Comparison of ENCODE assay signal across 12 mouse cellular contexts in genomic region chr10:62401641-62402111, GRCm38 (mm10). TPM values are rescaled to one million over a fixed set of nuclear protein-coding genes. Genes with fewer than 3 reads are reported as not detected.
DNase-seq lines count a peak whose midpoint lies in the region; ATAC-seq and TF ChIP-seq lines count a peak whose summit lies in the region.
"Had no signal": no experiment of that assay in that cellular context is flagged by ENCODE, and none has a peak within 500 bp of the region (broad histone marks: within the 10 kb centered on the region; RNA-seq: fewer than 3 reads in every experiment).

No protein-coding gene starts in this region.

- intact Hi-C loops in gastrocnemius, postnatal 36 days (cut with DNase I) = loop anchor here (10.0 kb wide), 1 partner anchor 537 kb away; no protein-coding TSS in a partner anchor

- no peaks in the 10 kb centered on the region for H3K27me3 ChIP-seq in stomach, postnatal 0 days (ENCODE audit: control insufficient read depth, insufficient read depth, low read length)
- H3K27me3 ChIP-seq in forebrain, embryonic 15.5 days = no peaks in the 10 kb centered on the region

- no peak overlapping the region for H3K4me3 ChIP-seq in stomach, postnatal 0 days (ENCODE audit: low read depth, low read length)
- no peak overlapping the region for H3K4me3 ChIP-seq in forebrain, embryonic 15.5 days
- H3K4me3 ChIP-seq: embryonic facial prominence, embryonic 12.5 days; midbrain, embryonic 10.5 days had no signal

- no peak for TF ChIP-seq CTCF in stomach, postnatal 0 days (IDR thresholded peaks at IDR 0.05; ENCODE audit: low read depth)

- H3K4me1 ChIP-seq in stomach, postnatal 0 days (replicated peaks; ENCODE audit: control insufficient read depth, insufficient read depth) = no peaks in the 10 kb centered on the region
- no peaks in the 10 kb centered on the region for H3K4me1 ChIP-seq in forebrain, embryonic 15.5 days

- H3K9me3 ChIP-seq in stomach, postnatal 0 days (ENCODE audit: control insufficient read depth, low read length) = no peaks in the 10 kb centered on the region
- H3K9me3 ChIP-seq in forebrain, embryonic 15.5 days = no peaks in the 10 kb centered on the region
- H3K9me3 ChIP-seq: embryonic facial prominence, embryonic 12.5 days; midbrain, embryonic 10.5 days had no signal

- no peak overlapping the region for H3K27ac ChIP-seq in stomach, postnatal 0 days (replicated peaks)
- H3K27ac ChIP-seq in forebrain, embryonic 15.5 days (replicated peaks) = no peak overlapping the region
- H3K27ac ChIP-seq: embryonic facial prominence, embryonic 12.5 days; midbrain, embryonic 10.5 days had no signal

- no peak for DNase-seq in frontal cortex, postnatal 36 days (ENCODE audit: low spot score in 2 of 2)
- DNase-seq in urinary bladder, postnatal 14 days (ENCODE audit: low spot score) = peak; percentile 22
- no peak for DNase-seq in urinary bladder, adult 2 months (ENCODE audit: low spot score)
- peak; percentile 26 to 45 for DNase-seq in gastrocnemius, postnatal 36 days
- DNase-seq in stomach, postnatal 0 days (ENCODE audit: low spot score) = no peak
- DNase-seq: adrenal gland, adult 2 months had no signal

- no peak for TF ChIP-seq EP300 in stomach, postnatal 0 days (optimal IDR thresholded peaks at IDR 0.05)

- no peak overlapping the region for H3K9ac ChIP-seq in stomach, postnatal 0 days (ENCODE audit: low read length)
- H3K9ac ChIP-seq in forebrain, embryonic 15.5 days (replicated peaks) = no peak overlapping the region
- H3K9ac ChIP-seq: embryonic facial prominence, embryonic 12.5 days had no signal

- ATAC-seq in frontal cortex, adult (ENCODE audit: low TSS enrichment) = peak; percentile 56; the same call in 1 of the 2 replicates
- 0 out of 2 replicates have a peak, but pooled peaks have one; percentile 22 for ATAC-seq in stomach, postnatal 0 days (ENCODE audit: low FRiP score, low TSS enrichment)
- no peak for ATAC-seq in forebrain, embryonic 15.5 days (replicated peaks)
- no peak for ATAC-seq in megakaryocyte-erythroid progenitor cell, adult 5-6 weeks (replicated peaks; ENCODE audit: low FRiP score, low TSS enrichment, poor library complexity, severe bottlenecking)

- H3K4me2 ChIP-seq in stomach, postnatal 0 days (replicated peaks; ENCODE audit: low read depth) = no peak overlapping the region
- no peak overlapping the region for H3K4me2 ChIP-seq in forebrain, embryonic 15.5 days (replicated peaks)
- H3K4me2 ChIP-seq: embryonic facial prominence, embryonic 12.5 days had no signal

- 63% methylated on average over 19 of the region's 19 CpGs for WGBS in stomach, postnatal 0 days
- 80% methylated on average over 19 of the region's 19 CpGs for WGBS in forebrain, embryonic 15.5 days

- H3K36me3 ChIP-seq in stomach, postnatal 0 days (ENCODE audit: control insufficient read depth, insufficient read depth, low read length) = no peaks in the 10 kb centered on the region
- no peaks in the 10 kb centered on the region for H3K36me3 ChIP-seq in forebrain, embryonic 15.5 days
- H3K36me3 ChIP-seq: embryonic facial prominence, embryonic 12.5 days; midbrain, embryonic 10.5 days had no signal

RNA-seq across cellular contexts. Expression of gene Hkdc1, which starts 20.6 kb away (rescaled TPM):
- 0.14 and 0.15 TPM in 2 replicates for polyA plus RNA-seq in urinary bladder, adult 2 months (2012; rRNA removed)
- not detected for total RNA-seq in gastrocnemius, postnatal 36 days (2021)
- 5.5 and 5.6 TPM in 2 replicates for polyA plus RNA-seq in stomach, postnatal 0 days (2015; fragmentation: Nextera tagmentation; extraction: Ambion mirVana)
- polyA plus RNA-seq in forebrain, embryonic 15.5 days (2015; fragmentation: Nextera tagmentation; extraction: Ambion mirVana) = 0.24 and 0.36 TPM in 2 replicates
- total RNA-seq in megakaryocyte-erythroid progenitor cell, adult 5-6 weeks (2014; fragmentation: Nextera tagmentation) = not detected in 2 replicates
- not detected in 2 replicates for total RNA-seq in megakaryocyte-erythroid progenitor cell, adult 5-6 weeks (2017)
- total RNA-seq: adrenal gland, adult 2 months had no signal
- polyA plus RNA-seq: adrenal gland, adult 2 months; liver, adult 2 months; midbrain, embryonic 10.5 days had no signal

RNA-seq across cellular contexts. Expression of gene Hk1, which starts 22.0 kb away (rescaled TPM):
- polyA plus RNA-seq in urinary bladder, adult 2 months (2012; rRNA removed) = 53.9 and 83.8 TPM in 2 replicates
- total RNA-seq in gastrocnemius, postnatal 36 days (2021) = 1 to 10 TPM; 6.1 to 7.8 TPM
- polyA plus RNA-seq in stomach, postnatal 0 days (2015; fragmentation: Nextera tagmentation; extraction: Ambion mirVana) = 35.6 and 36.5 TPM in 2 replicates
- polyA plus RNA-seq in forebrain, embryonic 15.5 days (2015; fragmentation: Nextera tagmentation; extraction: Ambion mirVana) = 78.9 and 86.2 TPM in 2 replicates
- total RNA-seq in megakaryocyte-erythroid progenitor cell, adult 5-6 weeks (2014; fragmentation: Nextera tagmentation) = 212 and 217 TPM in 2 replicates
- 295 and 330 TPM in 2 replicates for total RNA-seq in megakaryocyte-erythroid progenitor cell, adult 5-6 weeks (2017)

RNA-seq across cellular contexts. Expression of gene 4930507D05Rik, which starts 47.6 kb away (rescaled TPM):
- 0.06 and 0.08 TPM in 2 replicates for polyA plus RNA-seq in urinary bladder, adult 2 months (2012; rRNA removed)
- not detected for total RNA-seq in gastrocnemius, postnatal 36 days (2021)
- 0.21 and 0.23 TPM in 2 replicates for polyA plus RNA-seq in stomach, postnatal 0 days (2015; fragmentation: Nextera tagmentation; extraction: Ambion mirVana)
- 1.0 and 1.1 TPM in 2 replicates for polyA plus RNA-seq in forebrain, embryonic 15.5 days (2015; fragmentation: Nextera tagmentation; extraction: Ambion mirVana)
- 1.2 and 1.4 TPM in 2 replicates for total RNA-seq in megakaryocyte-erythroid progenitor cell, adult 5-6 weeks (2014; fragmentation: Nextera tagmentation)
- 0.99 and 1.2 TPM in 2 replicates for total RNA-seq in megakaryocyte-erythroid progenitor cell, adult 5-6 weeks (2017)
- polyA plus RNA-seq: adrenal gland, adult 2 months; liver, adult 2 months had no signal

RNA-seq across cellular contexts. Expression of gene Supv3l1, which starts 47.9 kb away (rescaled TPM):
- polyA plus RNA-seq in urinary bladder, adult 2 months (2012; rRNA removed) = 20.0 and 21.3 TPM in 2 replicates
- total RNA-seq in gastrocnemius, postnatal 36 days (2021) = 10 to 100 TPM; 17.1 to 19.7 TPM
- polyA plus RNA-seq in stomach, postnatal 0 days (2015; fragmentation: Nextera tagmentation; extraction: Ambion mirVana) = 12.6 and 13.9 TPM in 2 replicates
- polyA plus RNA-seq in forebrain, embryonic 15.5 days (2015; fragmentation: Nextera tagmentation; extraction: Ambion mirVana) = 21.3 and 23.5 TPM in 2 replicates
- total RNA-seq in megakaryocyte-erythroid progenitor cell, adult 5-6 weeks (2014; fragmentation: Nextera tagmentation) = 61.9 and 63.9 TPM in 2 replicates
- 60.6 and 72.4 TPM in 2 replicates for total RNA-seq in megakaryocyte-erythroid progenitor cell, adult 5-6 weeks (2017)

Comparison
In these comparisons a context has a peak if more than half of its experiments do, and no peak if none do; other contexts are left out.
1. DNase-seq: peak in urinary bladder, postnatal 14 days (single experiment) and gastrocnemius, postnatal 36 days (2 of 2); none in frontal cortex, postnatal 36 days (0 of 2), urinary bladder, adult 2 months (single experiment) and stomach, postnatal 0 days (single experiment).
2. ATAC-seq: peak in frontal cortex, adult (single experiment) and stomach, postnatal 0 days (single experiment); none in forebrain, embryonic 15.5 days (single experiment) and megakaryocyte-erythroid progenitor cell, adult 5-6 weeks (single experiment).